Mouse (Mus musculus) activated CD4-positive, CD25-positive, alpha-beta regulatory T cell, adult 4 months (primary cell): ENCODE data around the gene Stard8. TPM values are rescaled to one million over a fixed set of nuclear protein-coding genes. Genes with fewer than 3 reads are reported as not detected.

Experiments used
- polyA plus RNA-seq, 2 experiments: library from polyadenylated mRNA; unstranded; fragments of 100-300 nt; shearing (Covaris generic); gene quantifications; one replicate each; pipeline ENCODE4 v1.2.1; 2017

The Stard8 gene
- polyA plus RNA-seq, 2 experiments from 2014 or later = 0.28 to 0.38 TPM

Other genes starting within 250 kb of the Stard8 start
- under 1 TPM in 1 of 2 experiments, not detected in 1; 0.08 TPM for gene Ophn1, start 112.2 kb upstream of the Stard8 start, polyA plus RNA-seq
- gene Yipf6, start 66.9 kb upstream of the Stard8 start, polyA plus RNA-seq = 10 to 100 TPM; 27.1 to 33.0 TPM
- under 1 TPM; 0.32 to 0.37 TPM for gene Efnb1, start 132.9 kb downstream of the Stard8 start, polyA plus RNA-seq